Mouse (Mus musculus) G1E (cell line): ENCODE data around the gene Ntng2.

Experiments used
- CTCF ChIP-seq: IDR thresholded peaks from 2 replicates; pipeline ENCODE4 v1.5.1; 2012; ENCODE audit warnings: low read depth, low read length, inconsistent platforms, mixed read lengths
- GATA1 ChIP-seq: IDR thresholded peaks from 2 replicates; pipeline ENCODE4 v1.6.1; 2012; ENCODE audit warnings: borderline replicate concordance, low read length, inconsistent platforms, mixed read lengths

GRCm38 (mm10) chr2:29179810-29180209, 73.0 kb downstream of the Ntng2 start:
- TF ChIP-seq GATA1, result no peak
- no peak for TF ChIP-seq CTCF
